Mouse (Mus musculus) heart, postnatal 0 days (tissue): ENCODE results near the gene Adgre1. TPM values are rescaled to one million over a fixed set of nuclear protein-coding genes. Genes with fewer than 3 reads are reported as not detected.
"Not testable (repeated sequence)": the region's sequence is repeated elsewhere in the genome, so short reads cannot be mapped to it uniquely, and the experiment has no call there.

Source experiments
- ATAC-seq: fragments of 200-750 bp; cut with Nextera tagmentation; 2 replicates; pipeline ENCODE4 v1.8.0; 2017; ENCODE audit warnings: low read depth, moderate number of reproducible peaks, moderate library complexity; ENCODE audit not compliant: insufficient read depth
- DNase-seq: peaks from one replicate; pipeline ENCODE4 v3.0.0-alpha.2; 2016; ENCODE audit warnings: low spot score
- H3K27ac ChIP-seq: fragments of 300-500 bp; sonication (generic); 2 replicates; pipeline ENCODE4 v1.5.1; 2014; ENCODE audit warnings: low read depth, mild to moderate bottlenecking
- H3K27me3 ChIP-seq: fragments of 300-500 bp; sonication (generic); 2 replicates; pipeline ENCODE4 v1.6.1; 2014; ENCODE audit warnings: low read length, mixed read lengths; ENCODE audit not compliant: control insufficient read depth, insufficient read depth
- H3K36me3 ChIP-seq: fragments of 300-500 bp; sonication (generic); replicated peaks from 2 replicates; pipeline ENCODE4 v1.6.1; 2014; ENCODE audit warnings: low read length, mixed read lengths; ENCODE audit not compliant: control insufficient read depth, insufficient read depth
- H3K4me1 ChIP-seq: fragments of 300-500 bp; sonication (generic); 2 replicates; pipeline ENCODE4 v1.6.1; 2014; ENCODE audit warnings: antibody characterized with exemption; ENCODE audit not compliant: control insufficient read depth, insufficient read depth
- H3K4me2 ChIP-seq: fragments of 300-500 bp; sonication (generic); 2 replicates; pipeline ENCODE4 v1.6.1; 2014; ENCODE audit warnings: low read depth, mild to moderate bottlenecking, low read length, moderate library complexity
- H3K4me3 ChIP-seq: fragments of 300-500 bp; sonication (generic); 2 replicates; pipeline ENCODE4 v1.5.1; 2014; ENCODE audit warnings: low read depth, low read length
- H3K9ac ChIP-seq: fragments of 300-500 bp; sonication (generic); replicated peaks from 2 replicates; pipeline ENCODE4 v1.6.1; 2014; ENCODE audit warnings: low read depth, low read length, mixed read lengths
- H3K9me3 ChIP-seq: fragments of 300-500 bp; sonication (generic); replicated peaks from 2 replicates; pipeline ENCODE4 v1.6.1; 2016; ENCODE audit warnings: low read length; ENCODE audit not compliant: control insufficient read depth
- CTCF ChIP-seq: IDR thresholded peaks from 2 replicates; pipeline ENCODE4 v1.5.1; 2016; ENCODE audit warnings: antibody characterized with exemption, control low read depth, low read depth
- EP300 ChIP-seq: IDR thresholded peaks from 2 replicates; pipeline ENCODE4 v1.6.1; 2016; ENCODE audit warnings: antibody characterized with exemption, low read depth
- WGBS: fragments of 180-500 bp; shearing (Covaris S2); extraction: QIAGEN DNeasy Blood & Tissue Kit; methylation state at CpG from one replicate; pipeline ENCODE4 v1.1.7; 2014; 5-methylcytosine and 5-hydroxymethylcytosine counted together
- polyA plus RNA-seq: library from polyadenylated mRNA; unstranded; fragments of >200 nt; fragmentation: Nextera tagmentation; extraction: Ambion mirVana; gene quantifications from 2 replicates; pipeline ENCODE4 v1.2.1, GENCODE M21; 2015
- total RNA-seq: library from RNA; depleted of rRNA; stranded (reverse); fragments of >200 nt; gene quantifications from 2 replicates; pipeline ENCODE4 v1.2.3, GENCODE M21; 2014; ENCODE audit warnings: low replicate concordance

Adgre1 gene
- total and polyA plus RNA-seq, 2 experiments from 2014 or later: 2.2 to 8.5 TPM

- H3K9ac ChIP-seq: no peak overlapping the region
- TF ChIP-seq EP300 (no peak), CTCF (no peak)
- no peak overlapping the region for H3K27ac ChIP-seq
- no peaks in the 10 kb centered on the region for H3K9me3 ChIP-seq
- H3K4me2 ChIP-seq: no peak overlapping the region
- 65% methylated on average over 9 of the region's 9 CpGs for WGBS
- ATAC-seq: no peak
- DNase-seq: no peak
- no peak overlapping the region for H3K4me3 ChIP-seq
- no peaks in the 10 kb centered on the region for H3K4me1 ChIP-seq
- no peaks in the 10 kb centered on the region for H3K36me3 ChIP-seq
- H3K27me3 ChIP-seq: no peaks in the 10 kb centered on the region
These were observed 24.3 kb upstream of the Adgre1 start for GRCm38 (mm10) chr17:57334001-57334760.

DNA sequence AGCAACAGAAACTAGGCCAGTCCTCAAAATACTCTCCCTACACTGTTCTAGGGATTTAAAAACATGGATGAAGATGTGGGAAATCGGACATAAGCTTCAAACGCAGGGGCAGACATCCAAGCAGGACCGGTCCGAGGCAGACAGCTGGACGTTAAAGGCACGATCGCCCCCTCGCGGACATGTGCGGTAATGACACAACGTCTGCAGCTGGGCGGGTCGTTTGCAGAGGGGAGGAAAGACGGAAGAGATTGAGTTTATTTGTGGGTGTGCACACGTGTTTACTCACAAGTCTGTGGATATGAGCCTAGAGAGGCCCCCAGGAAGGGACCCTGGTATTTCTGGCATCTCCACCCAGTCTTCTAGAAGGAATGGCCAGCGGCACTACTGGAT lies 23.7 kb upstream of the Adgre1 start:
- peak; percentile 43; the same call in 1 of the 2 replicates for ATAC-seq
- no peak overlapping the region for H3K4me3 ChIP-seq
- no peaks in the 10 kb centered on the region for H3K9me3 ChIP-seq
- H3K4me1 ChIP-seq: no peaks in the 10 kb centered on the region
- WGBS: 6% methylated on average over 16 of the region's 16 CpGs
- no peaks in the 10 kb centered on the region for H3K27me3 ChIP-seq
- DNase-seq: peak; percentile 57
- H3K36me3 ChIP-seq: no peaks in the 10 kb centered on the region
- H3K27ac ChIP-seq: no peak overlapping the region
- H3K4me2 ChIP-seq: no peak overlapping the region
- TF ChIP-seq CTCF: peak; percentile 89
- no peak for TF ChIP-seq EP300
- H3K9ac ChIP-seq: no peak overlapping the region

DNA sequence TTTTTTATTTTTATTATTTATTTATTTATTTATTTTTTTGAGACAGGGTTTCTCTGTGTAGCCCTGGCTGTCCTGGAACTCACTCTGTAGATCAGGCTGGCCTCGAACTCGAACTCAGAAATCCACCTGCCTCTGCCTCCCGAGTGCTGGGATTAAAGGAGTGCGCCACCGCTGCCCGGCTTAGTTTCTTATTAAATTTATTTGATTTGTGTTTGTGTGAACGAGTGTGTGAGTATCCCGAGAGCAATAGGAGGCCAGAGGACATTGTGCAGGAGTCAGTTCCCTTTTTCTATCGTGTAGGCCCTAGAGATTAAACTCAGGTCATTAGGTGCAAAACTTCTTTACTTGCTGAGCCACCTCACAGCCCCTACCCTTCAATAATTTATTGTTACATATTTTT lies 23.3 kb upstream of the Adgre1 start:
- DNase-seq, H3K4me3 ChIP-seq, H3K4me2 ChIP-seq, H3K27ac ChIP-seq, H3K36me3 ChIP-seq, H3K9me3 ChIP-seq, ATAC-seq, H3K9ac ChIP-seq, H3K27me3 ChIP-seq, H3K4me1 ChIP-seq: not testable (repeated sequence)
- WGBS: 61% methylated on average over 9 of the region's 9 CpGs

DNA sequence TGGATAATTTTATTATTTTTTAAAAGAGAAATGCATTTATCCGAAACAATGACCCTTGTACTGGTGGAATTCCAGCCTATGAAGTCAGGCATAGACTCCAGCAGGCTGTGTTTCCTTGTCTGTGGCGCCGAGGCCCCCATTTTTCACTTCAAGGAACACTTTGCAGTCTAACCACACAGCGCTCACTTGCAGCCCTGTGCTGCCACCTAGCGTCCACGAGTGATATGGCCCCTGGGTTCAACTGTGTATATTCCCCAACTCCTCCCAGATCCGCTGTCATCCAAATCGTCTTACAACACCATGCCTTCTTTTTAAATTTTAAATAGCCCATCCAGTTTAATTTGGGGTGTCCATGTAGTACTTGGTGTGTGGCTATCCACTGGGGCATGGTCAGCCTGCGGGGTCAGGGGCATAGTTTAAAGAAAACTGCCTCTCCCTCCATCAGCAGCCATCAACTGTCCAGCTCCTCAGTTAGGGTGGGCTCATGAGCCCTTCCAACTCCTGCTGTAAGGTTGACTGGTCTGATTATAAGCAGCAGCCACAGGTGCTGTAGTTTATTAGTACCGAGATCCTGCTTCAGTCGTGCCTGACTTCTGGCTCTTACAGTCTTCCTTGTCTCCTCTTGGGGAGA lies 22.7 kb upstream of the Adgre1 start:
- WGBS: 8% methylated on average over 11 of the region's 11 CpGs
- TF ChIP-seq EP300 (no peak), CTCF (peak; percentile 96)
- Histone ChIP-seq H3K9me3 (no peaks in the 10 kb centered on the region), H3K4me3 (no peak overlapping the region), H3K36me3 (no peaks in the 10 kb centered on the region), H3K27me3 (no peaks in the 10 kb centered on the region), H3K4me2 (no peak overlapping the region), H3K4me1 (no peaks in the 10 kb centered on the region), H3K9ac (no peak overlapping the region), H3K27ac (no peak overlapping the region)
- ATAC-seq: peak; percentile 83; the same call in 1 of the 2 replicates
- peak; percentile 64 for DNase-seq

- no peak for ATAC-seq
- TF ChIP-seq CTCF: no peak
- TF ChIP-seq EP300: no peak
- Histone ChIP-seq H3K9ac (no peak overlapping the region), H3K4me3 (no peak overlapping the region), H3K4me2 (no peak overlapping the region), H3K9me3 (no peaks in the 10 kb centered on the region), H3K27ac (no peak overlapping the region), H3K4me1 (no peaks in the 10 kb centered on the region), H3K36me3 (no peaks in the 10 kb centered on the region), H3K27me3 (no peaks in the 10 kb centered on the region)
- 77% methylated on average over 10 of the region's 10 CpGs for WGBS
- DNase-seq: no peak
These were observed 20.5 kb upstream of the Adgre1 start for GRCm38 (mm10) chr17:57337996-57338395.
